Mouse (Mus musculus) neural tube, embryonic 14.5 days (tissue): Measurements from ENCODE around the gene Gm21761. TPM values are rescaled to one million over a fixed set of nuclear protein-coding genes. Genes with fewer than 3 reads are reported as not detected.
"Not testable (repeated sequence)": the region's sequence is repeated elsewhere in the genome, so short reads cannot be mapped to it uniquely, and the experiment has no call there.

Source experiments
- ATAC-seq: fragments of 200-750 bp; cut with Nextera tagmentation; 2 replicates; pipeline ENCODE4 v1.8.0; 2017; ENCODE audit warnings: low read depth, mild to moderate bottlenecking, moderate TSS enrichment, moderate library complexity
- H3K27ac ChIP-seq: fragments of 300-500 bp; sonication (generic); 2 replicates; pipeline ENCODE4 v1.5.1; 2014; ENCODE audit warnings: low read depth, mild to moderate bottlenecking, control low read depth, low read length, moderate library complexity, mixed read lengths
- H3K27me3 ChIP-seq: fragments of 300-500 bp; sonication (generic); 2 replicates; pipeline ENCODE4 v1.6.1; 2014; ENCODE audit warnings: low read length; ENCODE audit not compliant: control insufficient read depth, insufficient read depth
- H3K36me3 ChIP-seq: fragments of 300-500 bp; sonication (generic); 2 replicates; pipeline ENCODE4 v1.6.1; 2014; ENCODE audit warnings: low read length, mixed read lengths; ENCODE audit not compliant: control insufficient read depth, insufficient read depth
- H3K4me1 ChIP-seq: fragments of 300-500 bp; sonication (generic); 2 replicates; pipeline ENCODE4 v1.6.1; 2014; ENCODE audit warnings: low read length; ENCODE audit not compliant: control insufficient read depth, insufficient read depth
- H3K4me2 ChIP-seq: fragments of 300-500 bp; sonication (generic); 2 replicates; pipeline ENCODE4 v1.6.1; 2014; ENCODE audit warnings: mild to moderate bottlenecking, low read depth, low read length, control low read depth
- H3K4me3 ChIP-seq: fragments of 300-500 bp; sonication (generic); 2 replicates; pipeline ENCODE4 v1.5.1; 2014; ENCODE audit warnings: low read depth, low read length, control low read depth, mixed read lengths
- H3K9ac ChIP-seq: fragments of 300-500 bp; sonication (generic); replicated peaks from 2 replicates; pipeline ENCODE4 v1.6.1; 2014; ENCODE audit warnings: low read depth, mild to moderate bottlenecking, control low read depth, low read length, mixed read lengths
- H3K9me3 ChIP-seq: fragments of 300-500 bp; sonication (generic); 2 replicates; pipeline ENCODE4 v1.6.1; 2016; ENCODE audit warnings: low read length; ENCODE audit not compliant: control insufficient read depth
- WGBS: fragments of 180-500 bp; shearing (Covaris S2); extraction: QIAGEN DNeasy Blood & Tissue Kit; methylation state at CpG from one replicate; pipeline ENCODE4 v1.1.7; 2014; 5-methylcytosine and 5-hydroxymethylcytosine counted together
- polyA plus RNA-seq: library from polyadenylated mRNA; unstranded; fragments of >200 nt; fragmentation: Nextera tagmentation; extraction: Ambion mirVana; gene quantifications from 2 replicates; pipeline ENCODE4 v1.2.1, GENCODE M21; 2014

The Gm21761 gene
- polyA plus RNA-seq, 1 experiment from 2014 or later: not detected

DNA sequence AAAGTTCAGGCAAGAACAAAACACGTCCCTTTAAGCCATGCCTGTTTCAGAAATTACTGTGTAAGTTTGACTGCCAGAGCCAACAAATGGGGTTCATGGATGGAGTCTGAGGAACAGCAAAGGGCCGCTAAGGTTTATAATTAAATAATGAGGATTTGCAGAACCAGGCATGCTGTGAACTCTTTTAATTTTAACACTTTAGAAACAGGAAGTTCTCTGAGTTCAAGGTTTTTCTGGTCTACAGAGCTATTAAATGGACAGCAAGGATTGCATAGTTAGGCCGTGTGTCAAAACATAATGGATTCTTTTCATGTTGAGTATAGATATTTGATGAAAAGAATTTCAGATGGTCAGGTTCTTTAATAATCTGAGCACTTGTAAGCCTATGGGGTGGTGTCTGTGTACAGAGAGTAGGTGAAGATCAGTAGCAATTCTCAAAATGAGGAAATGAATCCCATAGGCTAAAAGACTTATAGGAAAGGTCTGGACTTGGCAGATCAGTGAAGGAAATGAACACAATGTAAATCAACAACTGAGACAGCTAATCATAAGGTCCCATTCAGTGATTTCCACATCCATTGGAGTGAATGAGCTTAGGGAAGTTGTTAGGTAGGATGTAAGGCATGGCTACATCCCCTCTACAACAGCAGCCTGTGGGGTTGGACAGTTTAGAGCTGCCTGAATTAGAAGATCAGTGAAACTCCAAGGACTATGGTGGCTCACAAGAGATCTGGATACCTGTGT is 4.3 kb downstream of the Gm21761 start:
- H3K9ac ChIP-seq, H3K36me3 ChIP-seq, H3K4me1 ChIP-seq, H3K9me3 ChIP-seq, H3K4me3 ChIP-seq, H3K27me3 ChIP-seq, H3K4me2 ChIP-seq, H3K27ac ChIP-seq, ATAC-seq: not testable (repeated sequence)
- WGBS: 95% methylated on average over 2 of the region's 3 CpGs

DNA sequence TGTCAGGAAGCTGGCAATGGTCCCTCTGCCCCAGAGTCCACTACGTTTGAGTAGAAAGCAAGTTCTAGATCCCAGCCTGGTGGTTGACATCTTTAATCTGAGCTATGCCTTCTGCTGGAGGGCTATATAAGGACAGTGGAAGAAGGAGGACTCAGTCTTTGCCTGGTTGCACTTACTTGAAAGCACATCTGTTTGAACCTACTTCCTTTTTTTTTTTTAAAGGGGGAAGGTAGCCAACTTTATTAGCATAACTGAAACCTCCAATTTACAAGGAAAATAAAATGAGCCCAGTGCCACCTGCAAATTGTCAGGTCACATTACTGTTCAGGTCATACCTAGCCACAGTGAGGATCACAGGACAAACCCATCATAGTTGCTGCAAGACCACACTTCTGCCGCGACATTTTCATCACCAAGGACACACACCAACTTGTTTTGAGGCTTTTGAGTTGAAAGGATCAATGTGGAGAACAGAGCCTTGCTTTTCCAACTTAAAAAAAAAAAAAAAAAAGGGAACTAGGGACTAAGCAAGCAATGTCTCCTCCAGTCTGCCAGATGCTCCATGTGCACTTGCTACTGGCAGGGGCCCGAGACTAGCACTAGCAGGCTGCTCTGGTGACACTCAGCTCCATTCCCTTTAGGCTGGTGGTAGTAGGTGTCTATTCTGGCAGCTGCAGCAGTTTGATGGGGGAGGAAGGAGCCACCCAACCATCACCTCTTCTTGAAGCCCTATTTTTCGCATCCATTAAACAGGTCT is 11.9 kb downstream of the Gm21761 start:
- H3K4me2 ChIP-seq, H3K9ac ChIP-seq, H3K36me3 ChIP-seq, H3K27me3 ChIP-seq, H3K4me1 ChIP-seq, ATAC-seq, H3K9me3 ChIP-seq, H3K27ac ChIP-seq, H3K4me3 ChIP-seq: not testable (repeated sequence)
- WGBS: 89% methylated on average over 4 of the region's 5 CpGs

DNA sequence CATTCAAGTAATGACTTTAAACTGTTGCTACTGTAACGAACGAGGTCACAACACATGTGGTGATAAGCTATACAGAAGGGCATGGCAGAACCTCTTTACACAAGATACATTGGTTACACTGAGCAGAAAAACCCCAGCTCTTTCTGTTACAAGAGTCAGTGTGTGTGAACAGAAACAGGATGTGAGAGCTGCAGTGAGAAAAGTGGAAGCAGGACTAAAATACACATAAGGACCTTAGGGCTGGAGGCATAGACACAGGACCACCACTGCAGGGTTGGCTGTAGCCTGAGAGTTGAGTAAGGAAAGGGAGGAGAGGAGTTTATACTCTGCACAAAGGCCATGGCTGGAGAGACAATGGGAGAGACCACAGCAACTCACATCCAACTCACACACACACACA is 12.6 kb downstream of the Gm21761 start:
- H3K27ac ChIP-seq, ATAC-seq, H3K4me1 ChIP-seq, H3K27me3 ChIP-seq, H3K9ac ChIP-seq, H3K36me3 ChIP-seq, H3K4me2 ChIP-seq, H3K9me3 ChIP-seq, H3K4me3 ChIP-seq: not testable (repeated sequence)
- WGBS: 80% methylated on average over 2 of the region's 2 CpGs

DNA sequence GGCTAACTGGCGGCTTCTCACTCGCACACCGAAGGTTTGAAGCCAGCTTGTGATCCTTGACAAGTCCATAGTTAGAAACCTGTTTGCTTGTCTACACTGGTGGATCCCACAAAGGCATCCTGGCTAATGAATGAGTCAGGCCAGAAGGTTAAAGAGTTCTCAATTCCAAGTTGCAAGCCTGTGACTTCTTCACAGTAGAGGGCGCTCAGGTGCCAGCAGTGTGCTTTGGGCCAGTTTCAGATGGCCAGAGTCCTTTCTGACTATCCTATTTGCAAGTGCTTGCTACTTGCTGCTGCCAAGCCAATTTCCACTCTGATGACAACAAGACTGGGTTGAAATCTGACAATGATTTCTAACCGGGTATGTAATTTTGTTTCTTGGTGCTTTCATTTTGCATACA is 30.5 kb downstream of the Gm21761 start:
- 75% methylated on average over 4 of the region's 5 CpGs for WGBS

DNA sequence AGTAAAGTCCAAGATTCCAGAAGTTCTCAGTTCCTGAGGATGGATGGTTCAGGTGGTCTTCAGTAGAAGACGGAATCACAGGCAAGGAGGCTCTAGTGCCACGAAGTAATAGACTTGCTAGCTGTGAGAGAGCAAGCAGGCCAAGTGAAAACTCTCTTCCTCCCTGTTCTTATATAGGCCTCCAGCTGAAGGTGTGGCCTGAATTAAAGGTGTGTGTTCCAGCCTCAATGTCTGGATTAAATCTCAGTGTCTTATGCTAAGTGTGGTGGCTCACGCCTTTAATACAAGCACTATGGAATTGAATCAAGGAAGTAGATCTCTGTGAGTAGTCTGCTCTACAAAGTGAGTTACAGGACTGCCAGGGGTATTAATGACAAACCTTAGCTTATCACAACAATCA is 34.4 kb downstream of the Gm21761 start, which contains the start of gene Tcstv1:
Gene Tcstv1 (minus strand): TSS at position 101 of the 400 bp plus-strand sequence.
- H3K9ac ChIP-seq, H3K27me3 ChIP-seq, H3K4me2 ChIP-seq, H3K27ac ChIP-seq, H3K9me3 ChIP-seq, H3K36me3 ChIP-seq, H3K4me3 ChIP-seq, H3K4me1 ChIP-seq, ATAC-seq: not testable (repeated sequence)
- 83% methylated on average over 3 of the region's 3 CpGs for WGBS

More for the DNA sequence above, 30.5 kb downstream of the Gm21761 start:
- H3K4me2 ChIP-seq, H3K27ac ChIP-seq, H3K27me3 ChIP-seq, H3K36me3 ChIP-seq, H3K9ac ChIP-seq, H3K9me3 ChIP-seq, H3K4me3 ChIP-seq, ATAC-seq, H3K4me1 ChIP-seq: not testable (repeated sequence)

DNA sequence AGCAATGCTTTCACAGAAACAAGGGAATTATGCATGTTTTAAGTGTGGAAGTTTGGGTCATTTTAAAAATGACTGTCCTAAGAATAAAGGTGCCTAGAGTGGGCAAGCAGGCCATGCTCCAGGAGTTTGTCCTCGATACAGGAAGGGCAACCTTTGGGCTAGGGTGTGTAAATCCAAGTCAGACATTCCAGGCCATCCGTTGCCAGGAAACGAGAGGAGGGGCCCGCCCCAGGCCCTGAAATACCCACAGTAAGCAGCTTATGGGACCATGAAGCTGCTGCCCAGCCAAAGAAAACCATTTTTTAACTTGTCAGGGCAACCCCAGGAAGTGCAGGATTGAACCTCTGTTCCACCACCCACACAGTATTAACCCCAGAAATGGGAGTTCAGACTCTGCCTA is 42.2 kb downstream of the Gm21761 start:
- H3K9me3 ChIP-seq, H3K9ac ChIP-seq, H3K36me3 ChIP-seq, H3K27me3 ChIP-seq, H3K4me3 ChIP-seq, H3K27ac ChIP-seq, H3K4me2 ChIP-seq, H3K4me1 ChIP-seq, ATAC-seq: not testable (repeated sequence)
- 45% methylated on average over 4 of the region's 4 CpGs for WGBS

DNA sequence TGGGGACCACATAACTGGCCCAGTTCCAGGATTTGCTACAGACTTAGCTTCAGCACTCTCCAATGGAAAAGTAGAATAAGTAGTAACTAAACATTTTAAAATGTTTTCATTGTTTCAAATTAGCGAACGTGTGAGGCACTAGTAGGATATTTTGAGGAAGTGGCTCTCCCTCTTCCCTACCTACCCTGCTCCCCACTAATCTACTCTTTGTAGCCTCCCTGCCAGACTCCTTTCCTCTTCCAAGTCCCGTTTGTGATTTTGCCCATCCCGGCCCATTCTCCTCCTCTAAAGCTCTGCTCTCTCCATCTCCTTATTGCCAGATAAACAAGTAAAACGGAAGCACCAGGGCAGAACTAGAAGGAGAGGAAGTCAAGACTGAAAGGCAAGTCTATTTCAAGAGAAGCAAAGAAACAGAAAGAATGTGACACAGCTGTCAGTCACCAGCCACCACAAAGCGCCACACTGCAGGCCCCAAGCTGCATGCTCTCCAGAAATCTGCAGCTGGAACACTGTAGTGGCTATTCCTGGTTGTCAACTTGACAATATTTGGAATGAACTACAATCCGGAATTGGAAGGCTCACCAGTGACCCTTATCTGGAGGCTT is 64.6 kb downstream of the Gm21761 start:
- not testable (repeated sequence) for H3K4me2 ChIP-seq, H3K4me1 ChIP-seq, H3K4me3 ChIP-seq, H3K36me3 ChIP-seq, ATAC-seq, H3K27me3 ChIP-seq, H3K9me3 ChIP-seq, H3K9ac ChIP-seq, H3K27ac ChIP-seq
- 84% methylated on average over 6 of the region's 7 CpGs for WGBS

DNA sequence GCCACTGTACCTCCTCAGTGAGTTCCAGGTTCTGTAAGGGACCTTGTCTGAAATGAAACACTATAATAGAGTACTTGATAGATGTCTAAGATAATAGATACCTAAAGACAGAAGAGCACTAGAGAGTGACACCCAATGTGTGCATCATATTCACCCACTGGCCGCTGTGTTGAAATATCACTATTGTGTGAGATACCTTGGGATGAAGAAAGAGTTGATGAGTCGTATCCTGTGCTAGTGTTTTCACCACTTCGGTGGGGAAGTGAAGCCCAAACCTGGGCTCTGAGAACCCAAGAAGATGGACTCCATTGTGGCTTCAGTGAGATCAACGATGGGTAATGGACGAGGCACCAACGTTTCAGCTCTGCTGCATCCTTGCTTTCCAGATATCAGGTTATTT is 66.7 kb downstream of the Gm21761 start:
- WGBS: no CpG with 5 or more reads among the region's 6 CpGs
- H3K4me1 ChIP-seq, H3K36me3 ChIP-seq, H3K9ac ChIP-seq, H3K27me3 ChIP-seq, ATAC-seq, H3K4me3 ChIP-seq, H3K4me2 ChIP-seq, H3K27ac ChIP-seq, H3K9me3 ChIP-seq: not testable (repeated sequence)
